Mouse (Mus musculus) midbrain, embryonic 16.5 days (tissue): Measurements from ENCODE around the gene Gatad2b. TPM values are rescaled to one million over a fixed set of nuclear protein-coding genes. Genes with fewer than 3 reads are reported as not detected.

ENCODE experiments used
- ATAC-seq: fragments of 200-750 bp; cut with Nextera tagmentation; 2 replicates; pipeline ENCODE4 v1.8.0; 2017; ENCODE audit warnings: moderate TSS enrichment
- H3K27ac ChIP-seq: fragments of 300-500 bp; sonication (generic); 2 replicates; pipeline ENCODE4 v1.5.1; 2014; ENCODE audit warnings: mild to moderate bottlenecking, low read length, mixed read lengths
- H3K27me3 ChIP-seq: fragments of 300-500 bp; sonication (generic); 2 replicates; pipeline ENCODE4 v1.6.1; 2014; ENCODE audit warnings: low read depth, low read length, mixed read lengths; ENCODE audit not compliant: control insufficient read depth, insufficient read depth
- H3K36me3 ChIP-seq: fragments of 300-500 bp; sonication (generic); 2 replicates; pipeline ENCODE4 v1.6.1; 2014; ENCODE audit warnings: mild to moderate bottlenecking, low read length, moderate library complexity, mixed read lengths; ENCODE audit not compliant: control insufficient read depth, insufficient read depth
- H3K4me1 ChIP-seq: fragments of 300-500 bp; sonication (generic); 2 replicates; pipeline ENCODE4 v1.6.1; 2014; ENCODE audit warnings: mild to moderate bottlenecking, low read length, mixed read lengths; ENCODE audit not compliant: control insufficient read depth, insufficient read depth
- H3K4me2 ChIP-seq: fragments of 300-500 bp; sonication (generic); 2 replicates; pipeline ENCODE4 v1.6.1; 2014; ENCODE audit warnings: mild to moderate bottlenecking, low read length, mixed read lengths
- H3K4me3 ChIP-seq: fragments of 300-500 bp; sonication (generic); 2 replicates; pipeline ENCODE4 v1.5.1; 2014; ENCODE audit warnings: low read depth, mild to moderate bottlenecking, low read length, moderate library complexity, mixed read lengths
- H3K9ac ChIP-seq: fragments of 300-500 bp; sonication (generic); 2 replicates; pipeline ENCODE4 v1.6.1; 2014; ENCODE audit warnings: low read depth, low read length, mixed read lengths
- H3K9me3 ChIP-seq: fragments of 300-500 bp; sonication (generic); replicated peaks from 2 replicates; pipeline ENCODE4 v1.6.1; 2014; ENCODE audit warnings: mild to moderate bottlenecking, low read length, mixed read lengths; ENCODE audit not compliant: control insufficient read depth, poor library complexity, severe bottlenecking
- WGBS: fragments of 180-500 bp; shearing (Covaris S2); extraction: QIAGEN DNeasy Blood & Tissue Kit; methylation state at CpG from one replicate; pipeline ENCODE4 v1.1.7; 2014; 5-methylcytosine and 5-hydroxymethylcytosine counted together
- polyA plus RNA-seq: library from polyadenylated mRNA; unstranded; fragments of >200 nt; fragmentation: Nextera tagmentation; extraction: Ambion mirVana; gene quantifications from 2 replicates; pipeline ENCODE4 v1.2.1, GENCODE M21; 2015

Gene Gatad2b
- polyA plus RNA-seq, 1 experiment from 2014 or later: 10.9 TPM

GRCm38 (mm10) chr3:90290602-90291001, 2.4 kb upstream of the Gatad2b start:
- no peak for ATAC-seq
- no peaks in the 10 kb centered on the region for H3K9me3 ChIP-seq
- 85% methylated on average over 1 of the region's 1 CpGs for WGBS
- no peak overlapping the region for H3K9ac ChIP-seq
- no peaks in the 10 kb centered on the region for H3K27me3 ChIP-seq
- peaks cover 20% of the 10 kb centered on the region for H3K4me1 ChIP-seq
- no peak overlapping the region for H3K27ac ChIP-seq
- H3K4me2 ChIP-seq: no peak overlapping the region
- H3K4me3 ChIP-seq: no peak overlapping the region
- H3K36me3 ChIP-seq: no peaks in the 10 kb centered on the region

GRCm38 (mm10) chr3:90291982-90292344, 1.0 kb upstream of the Gatad2b start:
- Histone ChIP-seq H3K4me2 (peak overlapping the region; percentile 44), H3K9me3 (no peaks in the 10 kb centered on the region), H3K4me3 (peak overlapping the region; percentile 86), H3K27me3 (no peaks in the 10 kb centered on the region), H3K4me1 (peaks cover 25% of the 10 kb centered on the region), H3K27ac (peak overlapping the region; percentile 96), H3K9ac (peak overlapping the region; percentile 83), H3K36me3 (no peaks in the 10 kb centered on the region)
- ATAC-seq: no peak
- 34% methylated on average over 2 of the region's 2 CpGs for WGBS

GRCm38 (mm10) chr3:90293352-90294063, 530 bp downstream of the Gatad2b start:
- peak overlapping the region; percentile 69 for H3K9ac ChIP-seq
- peak; percentile 46 for ATAC-seq
- under 1% methylated on average over 26 of the region's 68 CpGs for WGBS
- peak overlapping the region; percentile 86 for H3K4me3 ChIP-seq
- peak overlapping the region; percentile 93 for H3K27ac ChIP-seq
- H3K4me2 ChIP-seq: peak overlapping the region; percentile 87
- H3K36me3 ChIP-seq: no peaks in the 10 kb centered on the region
- peaks cover 32% of the 10 kb centered on the region for H3K4me1 ChIP-seq
- H3K27me3 ChIP-seq: no peaks in the 10 kb centered on the region
- H3K9me3 ChIP-seq: no peaks in the 10 kb centered on the region

- H3K4me1 ChIP-seq: peaks cover 32% of the 10 kb centered on the region
- no peaks in the 10 kb centered on the region for H3K36me3 ChIP-seq
- no peaks in the 10 kb centered on the region for H3K9me3 ChIP-seq
- 1% methylated on average over 11 of the region's 11 CpGs for WGBS
- no peaks in the 10 kb centered on the region for H3K27me3 ChIP-seq
- H3K4me3 ChIP-seq: peak overlapping the region; percentile 86
- peak overlapping the region; percentile 87 for H3K4me2 ChIP-seq
- peak overlapping the region; percentile 93 for H3K27ac ChIP-seq
- no peak for ATAC-seq
- peak overlapping the region; percentile 69 for H3K9ac ChIP-seq
These were observed 1.1 kb downstream of the Gatad2b start for GRCm38 (mm10) chr3:90294064-90294440.

- no peak overlapping the region for H3K27ac ChIP-seq
- H3K27me3 ChIP-seq: no peaks in the 10 kb centered on the region
- WGBS: 70% methylated on average over 2 of the region's 2 CpGs
- no peak for ATAC-seq
- H3K9me3 ChIP-seq: no peaks in the 10 kb centered on the region
- peak overlapping the region; percentile 69; the same call in 1 of the 2 replicates for H3K9ac ChIP-seq
- no peaks in the 10 kb centered on the region for H3K36me3 ChIP-seq
- peak overlapping the region; percentile 86 for H3K4me3 ChIP-seq
- H3K4me2 ChIP-seq: peak overlapping the region; percentile 87
- peaks cover 32% of the 10 kb centered on the region for H3K4me1 ChIP-seq
These were observed 1.7 kb downstream of the Gatad2b start for GRCm38 (mm10) chr3:90294651-90295050.

GRCm38 (mm10) chr3:90305801-90306200, 12.8 kb downstream of the Gatad2b start:
- Histone ChIP-seq H3K9me3 (no peaks in the 10 kb centered on the region), H3K4me3 (no peak overlapping the region), H3K27me3 (no peaks in the 10 kb centered on the region), H3K27ac (no peak overlapping the region), H3K4me2 (no peak overlapping the region), H3K36me3 (no peaks in the 10 kb centered on the region), H3K9ac (no peak overlapping the region), H3K4me1 (no peaks in the 10 kb centered on the region)
- no peak for ATAC-seq
- 77% methylated on average over 3 of the region's 3 CpGs for WGBS

- Histone ChIP-seq H3K36me3 (no peaks in the 10 kb centered on the region), H3K27ac (no peak overlapping the region), H3K9me3 (no peaks in the 10 kb centered on the region), H3K27me3 (no peaks in the 10 kb centered on the region), H3K4me1 (no peaks in the 10 kb centered on the region), H3K4me3 (no peak overlapping the region), H3K4me2 (no peak overlapping the region), H3K9ac (no peak overlapping the region)
- no peak for ATAC-seq
These were observed 16.6 kb downstream of the Gatad2b start for GRCm38 (mm10) chr3:90309589-90309988.

- Histone ChIP-seq H3K4me1 (no peaks in the 10 kb centered on the region), H3K9me3 (no peaks in the 10 kb centered on the region), H3K27ac (no peak overlapping the region), H3K4me3 (no peak overlapping the region), H3K36me3 (no peaks in the 10 kb centered on the region), H3K4me2 (no peak overlapping the region), H3K9ac (no peak overlapping the region), H3K27me3 (no peaks in the 10 kb centered on the region)
- ATAC-seq: no peak
These were observed 20.4 kb downstream of the Gatad2b start for GRCm38 (mm10) chr3:90313367-90313766.

- no peaks in the 10 kb centered on the region for H3K4me1 ChIP-seq
- H3K27ac ChIP-seq: no peak overlapping the region
- H3K4me3 ChIP-seq: no peak overlapping the region
- ATAC-seq: no peak
- H3K27me3 ChIP-seq: no peaks in the 10 kb centered on the region
- no peak overlapping the region for H3K4me2 ChIP-seq
- no peak overlapping the region for H3K9ac ChIP-seq
- H3K36me3 ChIP-seq: no peaks in the 10 kb centered on the region
- no peaks in the 10 kb centered on the region for H3K9me3 ChIP-seq
These were observed 21.3 kb downstream of the Gatad2b start for GRCm38 (mm10) chr3:90314241-90314640.
